Mouse (Mus musculus) midbrain, embryonic 16.5 days (tissue): Measurements from ENCODE around the gene Abr. TPM values are rescaled to one million over a fixed set of nuclear protein-coding genes. Genes with fewer than 3 reads are reported as not detected.

ENCODE experiments used
- ATAC-seq: fragments of 200-750 bp; cut with Nextera tagmentation; 2 replicates; pipeline ENCODE4 v1.8.0; 2017; ENCODE audit warnings: moderate TSS enrichment
- H3K27ac ChIP-seq: fragments of 300-500 bp; sonication (generic); 2 replicates; pipeline ENCODE4 v1.5.1; 2014; ENCODE audit warnings: mild to moderate bottlenecking, low read length, mixed read lengths
- H3K27me3 ChIP-seq: fragments of 300-500 bp; sonication (generic); 2 replicates; pipeline ENCODE4 v1.6.1; 2014; ENCODE audit warnings: low read depth, low read length, mixed read lengths; ENCODE audit not compliant: control insufficient read depth, insufficient read depth
- H3K36me3 ChIP-seq: fragments of 300-500 bp; sonication (generic); 2 replicates; pipeline ENCODE4 v1.6.1; 2014; ENCODE audit warnings: mild to moderate bottlenecking, low read length, moderate library complexity, mixed read lengths; ENCODE audit not compliant: control insufficient read depth, insufficient read depth
- H3K4me1 ChIP-seq: fragments of 300-500 bp; sonication (generic); 2 replicates; pipeline ENCODE4 v1.6.1; 2014; ENCODE audit warnings: mild to moderate bottlenecking, low read length, mixed read lengths; ENCODE audit not compliant: control insufficient read depth, insufficient read depth
- H3K4me2 ChIP-seq: fragments of 300-500 bp; sonication (generic); 2 replicates; pipeline ENCODE4 v1.6.1; 2014; ENCODE audit warnings: mild to moderate bottlenecking, low read length, mixed read lengths
- H3K4me3 ChIP-seq: fragments of 300-500 bp; sonication (generic); 2 replicates; pipeline ENCODE4 v1.5.1; 2014; ENCODE audit warnings: low read depth, mild to moderate bottlenecking, low read length, moderate library complexity, mixed read lengths
- H3K9ac ChIP-seq: fragments of 300-500 bp; sonication (generic); 2 replicates; pipeline ENCODE4 v1.6.1; 2014; ENCODE audit warnings: low read depth, low read length, mixed read lengths
- H3K9me3 ChIP-seq: fragments of 300-500 bp; sonication (generic); replicated peaks from 2 replicates; pipeline ENCODE4 v1.6.1; 2014; ENCODE audit warnings: mild to moderate bottlenecking, low read length, mixed read lengths; ENCODE audit not compliant: control insufficient read depth, poor library complexity, severe bottlenecking
- WGBS: fragments of 180-500 bp; shearing (Covaris S2); extraction: QIAGEN DNeasy Blood & Tissue Kit; methylation state at CpG from one replicate; pipeline ENCODE4 v1.1.7; 2014; 5-methylcytosine and 5-hydroxymethylcytosine counted together
- polyA plus RNA-seq: library from polyadenylated mRNA; unstranded; fragments of >200 nt; fragmentation: Nextera tagmentation; extraction: Ambion mirVana; gene quantifications from 2 replicates; pipeline ENCODE4 v1.2.1, GENCODE M21; 2015

Gene Abr
- polyA plus RNA-seq, 1 experiment from 2014 or later, result 110 TPM

DNA sequence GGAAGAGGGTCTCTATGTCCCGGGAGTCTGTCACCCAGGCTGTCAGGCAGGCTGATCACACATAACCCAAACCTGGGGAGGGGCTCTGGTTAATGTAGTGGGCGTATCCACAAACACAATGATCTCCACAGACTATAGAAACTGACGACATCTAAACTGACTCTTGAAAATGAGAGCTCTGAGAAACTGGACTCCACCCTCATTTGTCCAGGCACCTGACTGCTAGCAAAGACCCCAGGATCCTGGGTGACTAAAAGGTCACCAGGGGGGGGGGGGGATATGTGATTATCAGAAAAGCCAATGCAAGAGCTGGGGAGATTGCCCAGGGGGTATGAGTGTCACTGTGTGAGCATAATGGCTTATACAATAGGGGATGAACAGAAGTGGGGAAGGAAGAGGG is 236.4 kb downstream of the Abr start:
- Histone ChIP-seq H3K36me3 (no peaks in the 10 kb centered on the region), H3K4me3 (no peak overlapping the region), H3K27ac (no peak overlapping the region), H3K27me3 (no peaks in the 10 kb centered on the region), H3K9me3 (no peaks in the 10 kb centered on the region), H3K4me1 (peaks cover 20% of the 10 kb centered on the region), H3K9ac (no peak overlapping the region), H3K4me2 (no peak overlapping the region)
- WGBS, result 22% methylated on average over 3 of the region's 3 CpGs
- no peak for ATAC-seq

DNA sequence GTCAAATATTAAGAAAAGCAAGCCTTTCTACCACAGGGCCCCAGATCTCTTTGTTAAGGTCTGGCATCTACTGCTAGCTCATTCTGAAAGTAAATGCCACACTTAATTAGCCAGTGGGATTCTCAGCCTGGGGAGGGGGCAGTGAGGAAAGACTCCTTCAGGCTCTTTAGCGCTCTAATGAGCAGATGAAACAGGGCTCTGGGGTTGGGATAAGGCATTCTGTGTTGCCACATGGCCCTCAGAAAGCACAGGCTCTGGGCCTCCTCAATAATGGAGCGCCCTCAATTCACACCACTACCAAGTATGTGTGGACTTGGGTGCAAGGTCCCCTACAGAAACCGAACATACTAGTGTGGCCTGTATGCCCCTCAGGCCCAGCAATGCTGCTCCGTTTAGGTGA is 237.1 kb downstream of the Abr start:
- Histone ChIP-seq H3K9me3 (no peaks in the 10 kb centered on the region), H3K36me3 (no peaks in the 10 kb centered on the region), H3K4me1 (peaks cover 20% of the 10 kb centered on the region), H3K27me3 (no peaks in the 10 kb centered on the region), H3K27ac (no peak overlapping the region), H3K4me2 (no peak overlapping the region), H3K9ac (no peak overlapping the region), H3K4me3 (no peak overlapping the region)
- WGBS, result 49% methylated on average over 4 of the region's 4 CpGs
- ATAC-seq, result no peak

DNA sequence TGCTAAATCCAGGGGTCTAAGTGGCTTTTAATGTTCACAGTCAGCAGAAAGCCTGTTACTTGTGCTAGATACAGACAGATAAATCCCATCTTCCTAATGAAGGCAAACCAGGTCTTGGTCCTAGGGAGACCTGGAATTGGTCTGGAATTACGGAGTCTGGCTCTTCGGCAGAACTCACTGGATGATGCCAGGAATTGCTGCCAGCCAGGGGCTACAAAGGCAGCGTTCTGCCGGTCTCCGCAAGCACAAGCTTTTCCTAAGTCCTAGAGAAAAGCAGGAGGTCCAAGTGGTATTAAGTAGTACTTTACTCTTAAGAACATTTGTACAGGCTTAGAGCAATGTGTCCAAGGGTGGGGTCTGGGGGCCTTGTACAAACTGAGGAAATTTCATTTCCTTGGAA is 237.8 kb downstream of the Abr start:
- Histone ChIP-seq H3K4me2 (no peak overlapping the region), H3K4me3 (no peak overlapping the region), H3K36me3 (no peaks in the 10 kb centered on the region), H3K9ac (no peak overlapping the region), H3K4me1 (peaks cover 20% of the 10 kb centered on the region), H3K27me3 (no peaks in the 10 kb centered on the region), H3K27ac (no peak overlapping the region), H3K9me3 (no peaks in the 10 kb centered on the region)
- 52% methylated on average over 5 of the region's 5 CpGs for WGBS
- no peak for ATAC-seq

DNA sequence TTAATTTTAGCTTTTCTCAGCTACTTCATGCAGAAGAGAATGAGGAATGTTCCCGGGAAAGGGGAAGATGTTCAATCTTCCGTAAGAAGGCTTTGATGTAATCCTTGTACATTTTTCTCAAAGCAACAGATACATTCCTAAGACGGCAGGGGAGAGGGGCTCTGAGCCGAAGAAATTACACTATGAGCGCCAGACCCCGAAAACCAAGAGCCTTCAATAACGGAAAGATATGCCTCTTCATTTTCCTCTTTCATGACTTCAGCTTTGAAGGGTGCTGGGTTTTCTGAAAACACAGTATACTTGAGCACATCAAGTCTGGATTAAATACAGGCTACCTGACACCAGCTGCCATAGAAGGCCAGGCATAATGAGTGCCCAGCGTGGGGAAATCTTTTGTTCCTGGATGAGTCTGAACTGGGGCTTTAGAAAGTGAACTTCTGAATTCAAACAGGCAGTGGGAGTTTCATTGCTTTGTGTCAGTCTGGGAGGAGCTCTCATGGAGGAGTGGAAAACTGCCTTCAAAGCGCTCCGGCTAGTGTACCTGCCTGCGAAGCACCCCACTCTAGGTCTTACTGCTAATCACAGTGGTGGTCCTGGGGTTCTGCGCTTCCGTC is 239.3 kb downstream of the Abr start:
- peak overlapping the region; percentile 18; the same call in 1 of the 2 replicates for H3K27ac ChIP-seq
- H3K9ac ChIP-seq, result no peak overlapping the region
- no peak overlapping the region for H3K4me3 ChIP-seq
- H3K27me3 ChIP-seq, result no peaks in the 10 kb centered on the region
- H3K36me3 ChIP-seq, result no peaks in the 10 kb centered on the region
- 13% methylated on average over 13 of the region's 13 CpGs for WGBS
- H3K4me1 ChIP-seq, result peaks cover 11% of the 10 kb centered on the region; the same call in 1 of the 2 replicates
- H3K4me2 ChIP-seq, result no peak overlapping the region
- H3K9me3 ChIP-seq, result no peaks in the 10 kb centered on the region
- ATAC-seq, result no peak

DNA sequence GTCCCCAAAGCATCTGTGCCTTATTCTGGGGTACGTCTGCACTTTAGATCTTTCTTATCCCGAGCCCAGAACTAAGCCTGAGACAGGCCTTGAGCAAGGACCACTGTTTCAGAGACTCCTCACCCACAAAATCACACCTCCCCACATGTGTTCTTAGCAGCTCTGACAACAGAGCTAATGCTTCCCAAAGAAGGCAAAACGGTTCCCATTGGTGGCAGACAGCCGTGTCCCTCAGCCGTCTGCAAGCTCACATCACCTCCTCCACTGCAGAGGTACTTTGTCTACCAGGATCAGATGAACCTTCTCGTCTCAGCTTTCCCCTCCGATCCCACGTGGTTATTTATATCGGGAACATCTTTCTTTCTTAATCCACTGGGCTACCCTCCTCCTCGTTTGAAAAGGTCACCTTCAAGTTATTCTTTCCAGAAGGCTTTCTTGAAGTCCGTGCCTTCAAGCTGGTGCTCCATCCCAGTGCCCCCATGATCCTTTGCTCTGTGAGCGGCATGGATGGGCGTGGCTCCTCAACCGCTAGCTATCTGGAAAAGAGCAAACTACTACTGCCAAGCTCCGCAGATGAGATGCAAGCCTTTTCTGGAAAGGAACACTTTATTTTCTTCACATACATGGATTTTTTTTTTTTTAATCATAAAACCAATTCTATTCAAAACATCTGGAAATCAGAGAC is 240.8 kb downstream of the Abr start:
- no peak for ATAC-seq
- Histone ChIP-seq H3K4me2 (no peak overlapping the region), H3K27me3 (no peaks in the 10 kb centered on the region), H3K36me3 (no peaks in the 10 kb centered on the region), H3K9me3 (no peaks in the 10 kb centered on the region), H3K9ac (no peak overlapping the region), H3K4me3 (no peak overlapping the region), H3K4me1 (peaks cover 11% of the 10 kb centered on the region; the same call in 1 of the 2 replicates), H3K27ac (no peak overlapping the region)
- WGBS, result 84% methylated on average over 15 of the region's 15 CpGs

DNA sequence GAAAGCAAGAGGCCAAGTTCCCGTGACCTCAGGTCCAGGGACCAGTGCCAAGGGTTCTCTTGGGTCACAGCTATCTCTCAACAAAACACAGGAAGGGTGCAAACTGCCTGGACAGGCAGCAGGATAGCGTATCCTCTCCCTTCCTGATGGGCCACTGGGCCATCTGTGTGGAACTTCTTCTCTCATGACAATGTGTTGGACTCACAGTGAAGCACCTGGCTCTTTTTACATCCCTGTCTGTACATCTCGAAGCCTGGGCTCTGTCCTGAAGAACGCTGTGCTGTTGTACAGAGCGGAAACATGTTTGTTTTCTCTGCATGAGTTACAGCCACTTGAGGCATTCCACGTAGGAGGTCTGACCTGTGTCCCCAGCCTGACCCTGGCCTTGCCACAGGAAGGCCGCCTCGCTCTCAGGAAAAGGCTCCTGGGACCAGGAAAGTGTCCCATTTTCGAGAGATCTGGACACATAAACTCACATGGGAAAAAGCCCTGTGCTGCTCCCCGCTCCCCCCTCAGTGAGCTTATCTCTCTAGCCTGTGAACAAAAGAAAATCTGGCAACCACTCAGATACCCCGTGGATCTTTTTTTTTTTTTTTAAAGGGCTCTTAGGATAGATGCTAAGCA is 242.1 kb downstream of the Abr start:
- WGBS, result 39% methylated on average over 11 of the region's 11 CpGs
- Histone ChIP-seq H3K4me2 (no peak overlapping the region), H3K9me3 (no peaks in the 10 kb centered on the region), H3K36me3 (no peaks in the 10 kb centered on the region), H3K27me3 (no peaks in the 10 kb centered on the region), H3K4me1 (peaks cover 9% of the 10 kb centered on the region; the same call in 1 of the 2 replicates), H3K4me3 (no peak overlapping the region), H3K9ac (no peak overlapping the region), H3K27ac (no peak overlapping the region)
- no peak for ATAC-seq

DNA sequence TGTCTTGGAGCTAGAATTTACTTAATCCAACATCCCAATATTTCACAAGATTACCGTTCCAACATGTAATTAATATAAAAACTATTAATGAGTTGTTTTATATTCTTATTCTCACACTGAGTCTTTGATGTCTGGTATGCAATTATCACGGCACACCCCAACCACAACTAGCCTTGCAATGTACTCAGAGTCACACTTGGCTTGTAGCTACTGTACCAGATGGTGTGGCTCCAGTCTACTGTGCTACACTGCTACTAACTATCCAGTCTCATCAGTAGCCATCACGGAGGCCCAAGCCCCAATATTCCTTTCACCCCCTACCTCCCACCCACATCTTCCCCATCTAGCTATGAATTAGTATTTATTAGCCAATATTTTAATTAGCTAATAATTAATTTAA is 245.7 kb downstream of the Abr start:
- Histone ChIP-seq H3K9ac (no peak overlapping the region), H3K9me3 (no peaks in the 10 kb centered on the region), H3K36me3 (no peaks in the 10 kb centered on the region), H3K27me3 (no peaks in the 10 kb centered on the region), H3K4me1 (peaks cover 3% of the 10 kb centered on the region), H3K27ac (no peak overlapping the region), H3K4me2 (no peak overlapping the region), H3K4me3 (no peak overlapping the region)
- WGBS, result 87% methylated on average over 3 of the region's 3 CpGs
- ATAC-seq, result no peak

DNA sequence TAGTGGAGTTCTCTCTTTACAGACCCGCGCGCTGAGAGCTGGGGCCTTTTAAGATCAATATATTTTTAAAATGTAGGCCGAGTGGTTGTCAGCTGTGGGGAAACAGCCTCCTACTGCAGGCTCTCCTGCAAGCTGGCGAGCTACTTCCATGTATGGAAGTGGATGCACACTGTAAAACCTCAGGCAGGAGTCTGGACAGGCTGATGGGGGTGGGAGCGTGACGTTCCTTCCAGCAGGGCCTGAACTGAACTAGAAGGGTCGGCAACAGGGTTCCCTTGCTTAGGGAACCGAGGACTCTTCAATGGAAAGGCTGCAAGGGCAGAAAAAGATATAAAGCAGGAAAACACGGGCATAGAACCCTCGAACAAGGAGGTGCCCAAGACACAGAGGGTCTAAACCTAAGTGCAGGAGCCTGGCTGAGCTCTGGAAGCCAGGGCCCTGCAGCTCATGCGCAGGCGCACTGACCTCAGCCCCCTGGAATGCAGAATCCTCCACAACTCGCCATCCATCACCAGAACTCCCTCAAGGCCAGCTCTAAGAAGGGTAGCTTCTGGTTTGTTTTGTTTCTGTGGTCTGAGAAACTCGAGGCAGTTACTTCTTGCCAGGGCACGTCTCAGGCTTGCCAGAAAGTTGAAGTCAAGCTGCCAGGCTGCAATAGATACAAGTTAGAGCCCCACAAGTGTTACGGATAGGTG is 247.5 kb downstream of the Abr start:
- H3K27me3 ChIP-seq, result no peaks in the 10 kb centered on the region

DNA sequence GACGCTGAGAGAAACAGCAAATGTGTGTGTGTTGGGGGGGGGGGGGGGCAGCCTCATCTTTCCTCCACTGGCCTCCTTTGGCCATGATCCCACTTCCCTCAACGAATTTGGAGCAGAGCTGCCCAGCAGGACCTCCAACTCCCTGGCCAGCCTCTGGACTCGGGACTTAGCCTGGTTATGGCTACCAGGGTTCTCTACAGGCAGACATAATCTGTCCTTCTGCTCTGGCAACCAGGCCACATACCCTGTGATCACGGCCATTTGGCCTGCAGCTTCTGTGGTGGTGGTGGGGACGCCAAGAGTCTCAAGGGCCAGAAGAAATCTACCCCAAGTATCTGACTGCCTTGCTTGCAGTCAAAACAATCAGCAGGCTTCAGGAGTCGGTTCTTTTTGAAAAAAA is 249.6 kb downstream of the Abr start:
- Histone ChIP-seq H3K36me3 (no peaks in the 10 kb centered on the region), H3K4me2 (no peak overlapping the region), H3K27me3 (no peaks in the 10 kb centered on the region), H3K9ac (no peak overlapping the region), H3K27ac (no peak overlapping the region), H3K4me1 (peaks cover 3% of the 10 kb centered on the region), H3K4me3 (no peak overlapping the region), H3K9me3 (no peaks in the 10 kb centered on the region)
- no peak for ATAC-seq
- WGBS, result 52% methylated on average over 6 of the region's 6 CpGs

More for the DNA sequence above, 247.5 kb downstream of the Abr start:
- H3K4me2 ChIP-seq, result no peak overlapping the region
- H3K4me3 ChIP-seq, result no peak overlapping the region
- 0 out of 2 replicates have a peak overlapping the region, but pooled peaks have one; percentile 33 for H3K27ac ChIP-seq
- no peak overlapping the region for H3K9ac ChIP-seq
- H3K4me1 ChIP-seq, result peaks cover 3% of the 10 kb centered on the region
- no peaks in the 10 kb centered on the region for H3K9me3 ChIP-seq
- no peaks in the 10 kb centered on the region for H3K36me3 ChIP-seq
- WGBS, result 66% methylated on average over 17 of the region's 17 CpGs
- ATAC-seq, result no peak
